Mouse (Mus musculus) frontal cortex, postnatal 36 days (tissue): ENCODE results near the gene Rbm15.

ENCODE experiments used
- DNase-seq, 2 experiments: peaks; one replicate each; pipeline ENCODE4 v3.0.0; 2022; ENCODE audit warnings: low spot score in 2 of 2

The Rbm15 gene

DNA sequence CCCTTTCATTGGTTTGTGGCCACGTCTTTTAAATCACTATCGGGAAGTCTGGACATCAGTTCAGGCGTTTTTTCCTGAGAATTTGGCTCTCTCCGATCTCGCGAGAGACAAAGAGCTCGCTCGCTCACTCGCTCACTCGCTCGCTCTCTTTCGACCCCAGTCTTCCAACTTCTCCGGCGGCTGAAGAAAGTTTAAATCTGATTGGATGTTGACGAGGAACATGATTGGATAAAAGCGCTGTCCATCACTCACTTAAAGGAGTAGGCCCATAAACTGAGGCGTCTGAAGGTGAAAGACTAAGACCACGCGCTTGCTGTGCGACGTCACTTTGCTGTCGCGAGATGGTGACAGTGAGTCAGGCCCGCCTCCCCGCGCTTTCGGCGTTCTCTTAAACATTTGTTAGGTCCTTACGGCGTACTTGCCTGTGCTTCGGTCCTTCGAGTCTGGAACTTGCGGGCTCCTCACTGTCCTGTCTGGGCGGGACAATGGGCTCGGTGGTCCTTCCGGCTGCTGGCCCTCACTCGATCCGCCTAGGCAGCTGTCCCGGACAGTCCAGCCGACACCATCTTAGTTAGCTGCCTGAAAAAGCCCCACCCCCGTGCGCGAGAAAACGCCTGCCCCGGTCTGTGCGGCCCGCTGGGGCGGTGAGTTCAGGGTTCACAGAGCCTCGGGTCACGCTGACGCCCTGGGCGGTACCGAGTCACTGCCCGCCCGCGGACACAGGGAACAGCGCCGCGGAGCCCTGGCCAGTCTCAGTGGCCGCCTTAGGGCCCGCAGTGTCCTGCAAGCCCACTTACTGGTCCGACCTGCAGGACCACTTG is at the start of gene Rbm15:
Gene Rbm15 (minus strand): TSS at position 293 of the 821 bp plus-strand sequence.
- DNase-seq = peak; percentile 96 to 100

DNA sequence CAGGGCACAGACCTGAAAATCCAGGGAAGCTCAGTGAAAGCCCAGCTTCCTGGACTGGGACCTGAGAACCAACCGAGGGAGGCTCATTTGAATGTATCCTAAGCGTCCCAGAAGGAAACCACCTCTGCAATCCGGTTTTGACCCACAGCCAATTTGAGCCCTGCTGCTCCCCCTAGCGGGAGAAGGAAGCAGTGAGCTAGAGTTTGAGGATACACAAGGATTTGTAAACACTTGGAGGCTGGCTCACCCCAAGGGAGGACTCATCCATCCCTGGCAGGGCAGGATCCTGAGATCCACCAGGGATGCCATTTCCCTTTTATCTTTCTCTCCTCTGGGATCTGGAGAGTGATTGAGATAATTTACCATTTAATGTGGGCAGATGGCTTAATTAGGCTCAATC is 45.9 kb upstream of the Rbm15 start:
- DNase-seq = peak; percentile 47 to 71

DNA sequence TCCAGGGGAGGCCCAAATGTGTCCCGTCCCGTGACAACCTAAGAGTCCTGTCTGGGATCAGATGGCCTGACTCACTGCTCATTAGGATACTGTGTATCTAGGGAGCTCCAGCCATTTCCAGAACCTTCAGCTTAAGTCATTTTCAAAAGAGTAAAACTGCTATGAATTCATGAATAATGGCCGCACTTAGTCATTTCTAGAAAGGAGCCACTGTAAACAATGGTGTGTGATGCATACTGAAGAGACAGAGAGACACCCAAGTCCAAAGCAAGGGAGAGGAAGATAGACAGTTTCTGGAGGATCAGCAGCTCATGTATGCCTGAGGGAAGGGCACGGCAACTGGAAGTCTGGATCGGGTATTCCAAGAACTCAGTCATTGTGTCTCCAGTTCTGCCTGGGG is 45.2 kb upstream of the Rbm15 start:
- DNase-seq = no peak

DNA sequence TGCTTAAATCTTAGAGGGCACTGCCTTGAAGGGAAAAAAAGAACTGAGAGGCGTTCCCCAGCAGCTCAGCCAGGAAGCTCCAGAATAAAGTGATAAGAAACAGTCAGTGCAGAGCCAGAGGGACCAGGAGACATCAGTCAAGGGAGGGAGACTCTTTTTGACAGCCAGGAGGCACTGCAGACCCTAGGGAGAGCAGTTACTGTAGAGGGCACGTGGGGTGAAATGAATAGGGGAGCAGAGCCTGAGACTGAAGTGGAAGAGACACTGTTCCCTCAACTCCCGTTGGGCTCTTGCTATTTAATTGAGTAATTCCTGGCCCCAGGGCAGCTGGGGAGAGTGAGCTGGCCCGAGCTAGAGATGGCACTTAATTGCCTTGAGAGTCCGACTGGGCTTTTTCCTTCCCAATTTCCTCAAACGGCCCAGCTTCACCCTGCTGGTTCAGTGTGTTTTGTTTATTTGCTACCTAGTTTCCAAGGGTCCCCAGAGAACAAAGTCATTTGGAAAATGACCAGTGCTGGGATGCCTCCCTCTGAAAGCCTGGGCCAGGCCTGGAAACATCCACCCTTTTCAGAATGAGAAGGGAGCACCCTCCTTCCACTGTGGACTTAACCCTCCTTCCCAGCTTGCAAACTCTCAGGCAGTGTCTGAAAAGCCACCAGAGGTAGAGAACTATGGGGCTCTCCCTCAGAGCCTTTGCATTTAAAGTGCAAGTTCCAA is 41.6 kb upstream of the Rbm15 start:
- no peak for DNase-seq

DNA sequence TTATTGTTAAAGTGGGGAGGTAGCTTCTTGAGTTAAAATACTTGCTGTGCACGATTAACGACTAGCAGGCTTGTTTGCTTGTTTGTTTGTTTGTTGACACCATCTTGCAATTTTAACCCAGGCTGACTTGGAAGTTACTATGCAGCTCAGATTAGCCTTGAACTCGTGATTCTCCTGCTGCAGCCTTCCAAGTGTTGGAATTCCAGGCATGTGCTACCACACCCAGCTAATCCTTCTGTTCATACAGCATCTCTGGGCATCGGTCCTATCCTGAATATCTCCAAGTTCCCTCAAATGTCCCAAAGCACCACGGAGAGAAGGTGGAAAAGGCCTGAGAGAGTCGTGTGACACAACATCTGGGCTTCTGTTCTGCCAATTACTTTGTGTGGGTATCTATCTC is 35.7 kb upstream of the Rbm15 start:
- no peak for DNase-seq

DNA sequence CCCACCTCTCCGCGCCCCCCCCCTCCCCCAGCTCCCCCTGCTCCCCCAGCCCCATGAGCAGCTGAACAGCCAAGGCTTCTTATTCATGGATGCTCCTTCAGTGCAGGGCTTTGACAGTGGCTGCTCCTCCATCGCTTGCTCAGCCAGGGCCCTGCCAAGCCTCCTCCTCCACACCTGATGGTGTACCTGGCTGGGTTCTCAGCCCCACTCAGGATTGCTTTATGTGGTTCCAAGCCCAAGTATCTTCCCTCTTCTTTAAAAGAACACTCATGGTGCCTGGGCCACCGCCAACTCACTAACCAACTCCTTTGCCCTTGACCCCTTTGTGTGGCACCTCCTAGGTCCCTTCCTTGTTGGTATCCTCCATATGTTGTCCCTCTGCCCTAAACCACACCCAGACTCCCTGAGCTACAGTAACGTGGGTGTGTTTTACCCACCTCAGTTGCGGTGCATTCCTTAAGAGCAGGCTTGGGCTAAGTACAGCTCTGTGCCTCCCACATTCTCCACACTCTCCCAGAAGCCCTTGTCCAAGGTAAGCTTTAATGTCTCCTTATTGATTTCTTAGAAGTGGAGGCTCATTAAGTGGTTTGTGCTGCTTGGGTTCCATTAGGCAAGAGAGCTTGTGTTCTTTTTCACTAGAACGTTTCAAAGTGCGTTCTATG is 34.6 kb upstream of the Rbm15 start:
- DNase-seq = peak in 1 of 2 experiments; percentile 11

DNA sequence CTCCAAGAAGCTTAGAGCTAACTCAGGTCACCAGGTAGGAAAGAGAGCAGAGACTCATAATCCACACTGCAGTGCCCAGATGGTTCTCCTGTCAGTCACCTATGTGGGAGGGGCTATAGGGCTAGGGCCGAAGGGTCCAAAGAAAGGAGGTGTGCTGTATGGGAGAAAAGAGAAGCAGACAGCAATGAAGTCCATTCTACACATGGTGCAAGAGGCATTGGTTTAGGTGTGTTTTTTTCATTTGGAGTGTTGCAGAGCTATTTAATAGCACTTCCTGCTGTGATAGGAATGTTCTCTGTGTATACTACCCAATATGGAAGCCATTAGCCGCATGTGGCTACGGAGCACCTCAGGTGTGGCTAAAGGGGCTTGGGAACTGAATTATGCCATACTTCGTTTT is 31.9 kb upstream of the Rbm15 start:
- DNase-seq = no peak

DNA sequence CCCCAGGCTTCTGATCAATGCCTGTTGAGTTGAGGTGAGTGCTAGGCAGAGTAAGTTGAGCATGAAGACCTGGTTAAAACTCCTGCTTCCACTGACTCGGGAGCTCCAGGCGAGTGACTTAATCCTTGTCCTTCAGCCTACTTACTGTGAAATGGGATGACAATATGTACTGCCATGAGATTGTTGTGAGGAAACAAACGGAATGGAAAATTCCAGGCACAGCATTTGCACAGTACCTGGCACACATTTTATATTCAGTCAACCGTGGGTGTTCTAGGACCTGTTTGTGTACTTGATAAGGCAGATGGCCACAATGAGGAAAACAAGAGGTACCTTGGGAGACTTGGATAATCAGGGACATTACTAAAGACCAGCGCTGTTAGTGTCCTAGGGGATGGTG is 29.9 kb upstream of the Rbm15 start:
- no peak for DNase-seq

DNA sequence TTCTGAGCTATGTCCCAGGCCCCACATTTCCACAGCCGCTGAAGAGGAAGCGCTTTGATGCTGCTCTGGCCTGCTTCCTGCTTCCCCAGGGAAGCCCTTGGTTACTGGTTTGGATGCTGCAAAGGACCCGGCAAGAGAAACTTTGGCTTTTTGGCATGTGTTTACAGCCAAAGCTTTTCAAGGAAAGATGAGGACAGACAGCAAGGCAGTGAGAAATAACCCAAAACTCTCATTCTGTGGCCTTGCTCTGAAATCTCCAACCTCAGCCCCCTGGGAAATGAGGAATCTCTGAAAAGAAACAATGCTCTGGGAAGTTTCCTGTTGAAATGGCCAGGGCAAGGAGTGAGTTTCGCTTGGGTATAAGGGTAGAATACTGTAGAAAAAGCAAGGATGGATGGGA is 26.9 kb upstream of the Rbm15 start:
- DNase-seq = no peak

DNA sequence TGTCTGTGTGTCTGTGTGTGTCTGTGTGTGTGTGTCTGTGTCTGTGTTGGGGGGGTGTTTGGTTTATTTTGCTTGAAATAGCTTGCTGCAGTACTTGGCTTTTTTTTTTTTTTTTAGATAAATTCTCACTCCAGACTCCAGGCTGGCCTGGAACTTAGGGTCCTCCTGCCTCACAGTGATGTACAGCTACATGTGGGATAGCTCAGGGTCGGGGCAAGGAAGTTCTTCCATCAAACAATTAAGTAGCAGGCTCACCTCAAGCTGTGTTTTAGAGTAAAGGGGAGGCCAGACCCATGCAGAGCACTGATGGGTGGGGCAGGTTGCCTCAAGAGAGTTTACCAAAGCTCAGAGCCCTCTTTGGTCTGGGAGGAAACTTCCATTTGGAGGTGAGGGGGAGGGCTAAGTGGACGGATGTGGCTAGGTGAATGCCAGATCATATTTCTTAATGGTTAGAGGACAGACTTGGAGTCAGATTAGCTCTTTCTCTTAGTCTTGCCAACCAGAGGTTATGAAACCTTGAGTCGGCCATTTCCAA is 24.3 kb upstream of the Rbm15 start:
- DNase-seq = no peak

DNA sequence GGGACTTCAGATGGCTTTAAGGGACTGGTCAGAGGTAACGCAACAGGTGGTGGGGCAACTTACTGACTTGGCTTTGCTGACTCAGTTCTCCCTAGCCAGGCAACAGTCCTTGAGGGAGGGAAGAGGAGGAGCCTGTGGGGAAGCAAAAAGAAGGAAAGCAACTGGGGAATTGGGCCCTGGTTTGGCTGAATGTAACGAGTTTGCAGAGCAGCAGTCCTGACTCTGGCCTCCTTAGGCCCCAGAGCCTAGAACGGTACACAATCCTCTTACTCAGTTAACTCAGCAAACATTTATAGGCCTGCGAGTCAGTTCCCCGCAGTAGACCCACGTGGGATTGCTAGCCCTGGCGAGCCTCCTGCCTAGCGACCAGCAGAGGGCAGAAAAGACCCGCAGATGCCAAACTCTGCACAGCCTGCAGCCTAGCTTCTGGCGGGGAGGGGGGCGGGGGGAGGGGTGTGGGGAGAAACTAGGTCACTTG is 23.5 kb upstream of the Rbm15 start:
- peak; percentile 80 to 88 for DNase-seq

DNA sequence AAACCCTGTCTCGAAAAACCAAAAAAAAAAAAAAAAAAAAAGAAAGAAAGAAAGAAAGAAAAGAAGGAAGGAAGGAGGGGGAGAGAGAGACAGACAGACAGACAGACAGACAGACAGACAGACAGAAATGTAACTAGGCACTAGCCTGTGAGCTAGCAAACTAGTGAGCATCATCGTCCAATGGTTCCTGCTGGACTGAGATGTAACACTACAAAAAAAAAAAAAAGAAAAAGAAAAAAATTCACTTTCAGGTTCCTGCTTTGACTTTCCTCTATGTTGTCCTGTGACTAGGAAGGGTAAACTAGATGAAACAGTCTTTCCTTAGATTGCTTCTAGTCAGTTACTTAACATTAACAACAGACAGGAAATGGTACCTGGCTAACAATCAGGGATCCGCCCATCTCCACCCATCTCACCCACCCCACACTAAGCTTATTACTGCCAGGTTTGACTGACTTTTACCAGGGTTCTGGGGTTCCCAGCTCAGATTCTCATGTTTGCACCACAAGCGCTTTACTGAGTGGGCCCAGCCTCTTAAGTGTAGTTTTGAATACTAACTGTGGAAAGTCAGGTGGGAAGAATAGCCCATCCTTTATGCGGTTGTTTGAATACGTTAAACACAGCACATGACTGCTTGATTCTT is 22.3 kb upstream of the Rbm15 start:
- DNase-seq = no peak

DNA sequence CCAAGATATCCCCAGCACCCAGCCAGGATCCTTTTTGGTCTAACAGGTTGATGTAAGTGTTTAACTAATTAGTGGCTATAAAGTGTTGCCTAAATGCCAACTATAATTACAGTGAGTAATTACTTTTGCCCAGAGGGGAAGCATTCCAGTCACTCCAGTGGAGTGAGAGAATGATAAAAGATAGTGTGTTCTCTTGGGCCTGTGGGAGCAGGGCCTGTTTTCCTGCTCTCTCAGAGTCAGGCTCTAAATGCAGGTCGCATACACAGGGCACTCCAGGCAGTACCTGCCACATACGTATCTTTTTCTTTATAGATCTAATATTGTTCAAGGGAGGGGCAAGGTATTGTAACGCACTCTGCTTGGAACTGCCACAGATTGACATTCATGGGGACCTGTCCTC is 18.2 kb upstream of the Rbm15 start:
- DNase-seq = no peak

DNA sequence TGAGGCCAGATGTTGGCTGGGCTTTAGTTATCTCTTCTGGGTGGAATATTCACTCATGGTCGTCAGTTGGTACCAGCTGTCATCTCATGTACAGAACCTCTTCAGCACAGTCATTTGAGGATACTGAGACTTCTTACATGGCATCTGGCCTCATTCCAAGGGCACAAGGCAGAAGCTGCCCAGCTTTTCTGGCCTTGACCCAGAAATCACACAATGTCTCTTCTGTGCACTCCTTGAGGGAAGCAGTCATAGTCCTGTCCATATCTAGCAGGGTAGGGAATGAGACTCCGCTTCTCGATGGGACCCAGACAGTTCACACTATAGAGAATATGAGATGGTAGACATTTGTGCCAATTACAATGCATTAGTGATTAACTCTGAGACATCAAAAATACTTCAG is 15.5 kb upstream of the Rbm15 start:
- peak in 1 of 2 experiments; percentile 24 for DNase-seq

DNA sequence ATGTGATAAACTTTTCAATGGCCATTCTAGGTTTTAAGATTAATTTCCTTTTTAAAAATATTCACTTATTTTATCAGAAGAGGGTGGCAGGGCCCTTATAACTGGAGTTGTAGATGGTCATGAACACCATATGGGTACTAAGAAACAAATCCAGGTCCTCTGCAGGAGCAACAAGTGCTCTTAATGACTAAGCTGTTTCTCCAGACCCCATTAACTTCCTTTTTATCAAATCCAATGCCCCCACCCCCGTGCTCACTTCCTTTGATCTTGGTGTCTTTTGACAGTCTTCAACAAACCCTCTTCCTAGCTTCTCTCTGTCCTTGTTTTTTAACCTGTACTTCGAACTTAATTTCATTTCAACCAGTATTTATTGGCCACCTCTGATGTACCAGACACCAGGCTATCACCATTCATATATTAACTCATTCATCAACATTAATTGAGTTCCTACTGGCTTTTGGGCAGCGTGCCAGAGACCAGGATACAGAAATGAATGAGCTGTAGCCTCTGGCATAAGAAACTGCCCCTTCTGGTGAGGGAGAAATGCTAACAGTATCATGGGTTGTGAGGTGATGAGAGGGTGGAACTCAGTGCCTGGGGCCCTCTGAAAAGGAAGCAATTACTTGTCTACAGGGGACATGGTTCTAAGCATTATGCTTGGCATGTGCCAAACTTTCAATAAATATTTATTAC is 11.7 kb upstream of the Rbm15 start:
- no peak for DNase-seq

DNA sequence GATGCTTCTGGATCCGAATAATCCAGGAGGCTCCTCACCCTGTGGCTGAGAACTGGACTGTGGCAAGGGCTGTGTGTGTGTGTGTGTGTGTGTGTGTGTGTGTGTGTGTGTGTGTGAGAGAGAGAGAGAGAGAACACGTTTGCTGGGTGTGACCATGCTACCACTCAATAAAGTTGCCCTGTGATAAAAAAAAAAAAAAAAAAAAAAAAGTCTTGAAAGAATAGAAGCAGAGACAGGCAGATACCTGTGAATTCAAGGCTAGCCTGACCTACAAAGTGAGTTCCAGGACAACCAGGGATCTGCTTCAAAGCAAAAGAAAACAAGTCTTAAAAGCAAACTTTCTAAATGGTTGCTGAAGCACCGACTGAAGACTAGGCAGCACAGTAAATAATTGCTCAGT is 10.5 kb upstream of the Rbm15 start:
- no peak for DNase-seq

DNA sequence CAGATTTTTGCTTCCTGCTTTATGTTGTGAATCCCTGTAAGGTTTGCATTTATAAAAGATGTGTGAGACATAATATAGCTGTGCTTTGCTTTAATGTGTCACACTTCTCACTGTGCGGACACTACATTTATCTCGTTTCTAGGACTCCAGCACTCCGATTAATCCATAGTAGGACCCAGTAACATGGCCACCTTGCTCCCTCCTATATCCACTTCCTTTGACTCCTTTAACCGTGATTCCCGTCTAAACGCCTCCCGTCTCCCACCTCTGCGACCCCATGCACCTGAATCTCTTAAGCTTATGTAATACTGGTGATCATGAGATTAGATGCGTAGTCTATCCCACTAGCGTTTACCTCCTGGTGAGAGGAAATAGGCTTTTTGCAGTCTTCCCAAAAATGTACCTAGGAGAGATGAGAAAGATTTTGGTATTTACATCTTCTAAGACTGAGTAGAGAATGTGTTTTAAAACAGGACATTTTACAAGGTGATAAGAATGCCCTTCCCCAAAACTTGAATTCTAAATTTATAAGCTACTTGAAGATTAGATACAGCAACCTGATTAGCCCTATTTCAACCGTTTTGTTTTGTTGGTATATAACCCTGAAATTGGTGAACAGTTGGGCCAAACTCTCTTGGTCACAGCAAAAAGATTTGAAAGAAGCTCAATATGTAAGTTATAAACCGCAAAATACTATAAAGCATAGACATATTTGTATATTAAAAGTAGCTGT is 895 bp upstream of the Rbm15 start:
- no peak for DNase-seq

DNA sequence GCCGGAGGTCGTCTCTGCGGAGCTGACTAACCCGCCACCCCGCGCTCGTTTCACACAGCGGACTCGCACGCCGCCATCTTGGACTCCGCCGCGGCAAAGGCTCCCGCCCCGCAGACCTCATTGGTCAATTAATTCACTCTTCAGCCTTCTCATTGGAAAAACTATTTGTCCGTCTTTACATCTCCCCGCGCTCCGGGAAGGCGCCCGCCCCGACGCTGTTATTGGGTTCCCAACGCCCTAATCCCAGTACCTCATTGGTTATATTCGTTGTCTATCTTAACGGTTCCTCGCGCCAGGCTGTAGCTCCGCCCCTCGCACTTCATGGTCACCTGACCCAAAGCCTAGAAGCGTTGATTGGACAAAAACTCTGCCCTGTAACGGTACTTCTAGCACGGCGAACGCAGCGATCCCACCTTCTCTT is 503 bp downstream of the Rbm15 start:
- peak; percentile 94 to 98 for DNase-seq

DNA sequence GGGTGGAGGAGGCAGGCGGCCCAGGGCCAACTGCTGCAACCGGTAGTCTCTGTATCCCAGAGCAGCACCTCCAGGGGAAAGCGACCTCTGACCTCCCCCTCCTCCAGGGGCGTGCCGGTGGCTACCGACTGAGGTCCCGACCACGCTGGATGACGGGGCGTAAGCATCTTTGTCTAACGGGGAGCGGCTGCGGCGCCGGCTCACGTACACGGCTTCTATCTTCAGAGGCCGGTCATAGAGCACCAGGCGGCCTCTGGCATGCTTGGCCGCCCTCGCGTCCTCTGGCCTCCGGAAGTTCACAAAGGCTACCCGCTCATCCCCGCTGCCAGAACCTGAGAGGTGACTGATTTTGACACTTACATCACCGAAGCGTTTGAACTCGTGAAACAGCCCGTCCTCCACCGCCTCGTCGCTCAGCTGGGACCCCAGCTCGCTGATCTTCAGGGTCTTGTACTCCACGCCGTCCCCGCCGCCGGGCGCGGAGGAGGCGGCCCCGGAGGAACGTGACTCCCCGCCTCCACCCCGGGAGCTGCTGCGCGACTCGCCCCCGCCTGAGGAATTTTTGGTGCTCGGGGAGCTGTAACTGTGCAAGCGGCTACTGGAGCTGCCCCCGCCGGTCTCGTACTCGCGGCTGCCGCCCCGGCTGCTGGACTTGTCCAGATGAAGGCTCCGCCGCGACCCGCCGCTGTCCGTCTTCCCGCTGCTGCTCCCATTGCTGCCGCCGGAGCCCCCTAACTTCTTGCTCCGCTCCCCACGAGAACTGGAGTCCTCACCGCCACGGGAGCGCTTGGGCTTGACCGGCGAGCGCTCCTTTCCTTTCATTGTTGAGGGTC is 1.1 kb downstream of the Rbm15 start:
- DNase-seq = peak; percentile 58 to 66

DNA sequence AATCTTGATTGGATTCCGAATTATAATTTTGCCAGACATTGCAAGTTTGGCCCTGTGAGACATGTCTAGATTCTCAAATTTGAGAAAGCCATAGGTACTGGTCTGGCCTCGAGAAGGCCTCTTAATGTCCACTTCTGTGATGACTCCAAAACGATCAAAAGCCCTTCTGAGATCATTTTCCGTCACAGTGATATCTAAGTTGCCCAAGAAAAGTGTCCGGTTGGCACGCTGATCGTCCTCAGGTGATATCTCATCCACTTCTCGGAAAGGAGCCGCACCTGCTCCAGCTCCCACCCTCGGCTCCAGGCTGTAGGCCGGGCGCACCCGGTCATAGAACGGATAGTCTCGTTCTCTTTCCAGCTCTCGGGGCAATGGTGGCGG is 1.7 kb downstream of the Rbm15 start:
- DNase-seq = no peak
